13 mouse cellular contexts compared by ENCODE assay signal in genomic region chrX:18165121-18165520, GRCm38 (mm10). TPM values are rescaled to one million over a fixed set of nuclear protein-coding genes. Genes with fewer than 3 reads are reported as not detected.
DNase-seq lines count a peak whose midpoint lies in the region; ATAC-seq and TF ChIP-seq lines count a peak whose summit lies in the region.
"Had no signal": no experiment of that assay in that cellular context is flagged by ENCODE, and none has a peak within 500 bp of the region (broad histone marks: within the 10 kb centered on the region; RNA-seq: fewer than 3 reads in every experiment).

No protein-coding gene starts in this region.

- no peaks in the 10 kb centered on the region for H3K27me3 ChIP-seq in intestine, postnatal 0 days (replicated peaks; ENCODE audit: control insufficient read depth, insufficient read depth, low read length)
- H3K27me3 ChIP-seq in intestine, embryonic 16.5 days (replicated peaks; ENCODE audit: control insufficient read depth, insufficient read depth, low read length), result no peaks in the 10 kb centered on the region
- H3K27me3 ChIP-seq in embryonic facial prominence, embryonic 10.5 days (replicated peaks; ENCODE audit: low read depth, poor library complexity, severe bottlenecking), result no peaks in the 10 kb centered on the region
- no peaks in the 10 kb centered on the region for H3K27me3 ChIP-seq in hindbrain, embryonic 13.5 days
- no peaks in the 10 kb centered on the region for H3K27me3 ChIP-seq in midbrain, embryonic 13.5 days

- H3K4me2 ChIP-seq in intestine, postnatal 0 days (replicated peaks; ENCODE audit: low read depth), result peak overlapping the region; percentile 78; the same call in 1 of the 2 replicates
- no peak overlapping the region for H3K4me2 ChIP-seq in intestine, embryonic 16.5 days (ENCODE audit: low read depth, low read length)
- peak overlapping the region; percentile 26; the same call in 1 of the 2 replicates for H3K4me2 ChIP-seq in hindbrain, embryonic 13.5 days
- H3K4me2 ChIP-seq in midbrain, embryonic 13.5 days (replicated peaks), result no peak overlapping the region

- H3K4me1 ChIP-seq in intestine, postnatal 0 days (replicated peaks; ENCODE audit: control insufficient read depth, insufficient read depth, low read length), result no peaks in the 10 kb centered on the region
- no peaks in the 10 kb centered on the region for H3K4me1 ChIP-seq in intestine, embryonic 16.5 days (ENCODE audit: control insufficient read depth, insufficient read depth, low read length)
- H3K4me1 ChIP-seq in embryonic facial prominence, embryonic 10.5 days, result no peaks in the 10 kb centered on the region
- no peaks in the 10 kb centered on the region for H3K4me1 ChIP-seq in hindbrain, embryonic 13.5 days (replicated peaks)
- H3K4me1 ChIP-seq in midbrain, embryonic 13.5 days (replicated peaks), result no peaks in the 10 kb centered on the region

- no peak overlapping the region for H3K9ac ChIP-seq in intestine, postnatal 0 days (ENCODE audit: low read depth, low read length)
- H3K9ac ChIP-seq in intestine, embryonic 16.5 days (ENCODE audit: low read depth, low read length), result no peak overlapping the region
- H3K9ac ChIP-seq in hindbrain, embryonic 13.5 days, result no peak overlapping the region
- H3K9ac ChIP-seq in midbrain, embryonic 13.5 days (replicated peaks), result no peak overlapping the region

- ATAC-seq in intestine, postnatal 0 days, result no peak
- ATAC-seq in intestine, embryonic 16.5 days, result no peak
- no peak for ATAC-seq in hindbrain, embryonic 13.5 days (ENCODE audit: low FRiP score)
- no peak for ATAC-seq in midbrain, embryonic 13.5 days

- TF ChIP-seq CTCF in intestine, postnatal 0 days (IDR thresholded peaks at IDR 0.05; ENCODE audit: low read depth), result no peak

- H3K9me3 ChIP-seq in intestine, postnatal 0 days (ENCODE audit: control insufficient read depth), result no peaks in the 10 kb centered on the region
- H3K9me3 ChIP-seq in intestine, embryonic 16.5 days (ENCODE audit: control insufficient read depth, low read length), result no peaks in the 10 kb centered on the region
- H3K9me3 ChIP-seq in embryonic facial prominence, embryonic 10.5 days, result no peaks in the 10 kb centered on the region
- no peaks in the 10 kb centered on the region for H3K9me3 ChIP-seq in hindbrain, embryonic 13.5 days
- H3K9me3 ChIP-seq in midbrain, embryonic 13.5 days, result no peaks in the 10 kb centered on the region

- intact Hi-C loops in left cerebral cortex, postnatal 10 days (cut with DNase I), result loop anchor here (10.0 kb wide), 1 partner anchor 1270 kb away; no protein-coding TSS in a partner anchor

- no peak for DNase-seq in embryonic facial prominence, embryonic 10.5 days (ENCODE audit: low spot score)
- DNase-seq in left cerebral cortex, postnatal 10 days (ENCODE audit: extremely low spot score in 1 of 2, low spot score in 2 of 2), result no peak
- DNase-seq in heart, adult 11 months, result no peak
- DNase-seq: cerebellum, adult 2 months; right cerebral cortex, postnatal 4 days; thymus, postnatal 14 days had no signal

- H3K36me3 ChIP-seq in intestine, postnatal 0 days (ENCODE audit: control insufficient read depth, insufficient read depth), result no peaks in the 10 kb centered on the region
- no peaks in the 10 kb centered on the region for H3K36me3 ChIP-seq in intestine, embryonic 16.5 days (ENCODE audit: control insufficient read depth, insufficient read depth, low read length)
- peaks cover 4% of the 10 kb centered on the region; the same call in 1 of the 2 replicates for H3K36me3 ChIP-seq in embryonic facial prominence, embryonic 10.5 days (replicated peaks)
- no peaks in the 10 kb centered on the region for H3K36me3 ChIP-seq in hindbrain, embryonic 13.5 days
- no peaks in the 10 kb centered on the region for H3K36me3 ChIP-seq in midbrain, embryonic 13.5 days

- peak overlapping the region; percentile 77; the same call in 1 of the 2 replicates for H3K4me3 ChIP-seq in intestine, postnatal 0 days (ENCODE audit: low read depth, low read length)
- H3K4me3 ChIP-seq in intestine, embryonic 16.5 days (ENCODE audit: low read length), result no peak overlapping the region
- H3K4me3 ChIP-seq in embryonic facial prominence, embryonic 10.5 days, result peak overlapping the region; percentile 84
- H3K4me3 ChIP-seq in hindbrain, embryonic 13.5 days, result no peak overlapping the region
- H3K4me3 ChIP-seq in midbrain, embryonic 13.5 days (replicated peaks), result peak overlapping the region; percentile 78; the same call in 1 of the 2 replicates

- no peak overlapping the region for H3K27ac ChIP-seq in intestine, postnatal 0 days (ENCODE audit: low read depth, low read length)
- no peak overlapping the region for H3K27ac ChIP-seq in intestine, embryonic 16.5 days (ENCODE audit: low read length)
- no peak overlapping the region for H3K27ac ChIP-seq in embryonic facial prominence, embryonic 10.5 days (replicated peaks)
- no peak overlapping the region for H3K27ac ChIP-seq in hindbrain, embryonic 13.5 days
- H3K27ac ChIP-seq in midbrain, embryonic 13.5 days, result no peak overlapping the region

- WGBS in intestine, postnatal 0 days, result 49% methylated on average over 2 of the region's 2 CpGs
- 59% methylated on average over 2 of the region's 2 CpGs for WGBS in intestine, embryonic 16.5 days
- WGBS in embryonic facial prominence, embryonic 10.5 days, result 80% methylated on average over 2 of the region's 2 CpGs
- WGBS in hindbrain, embryonic 13.5 days, result 77% methylated on average over 2 of the region's 2 CpGs
- 81% methylated on average over 2 of the region's 2 CpGs for WGBS in midbrain, embryonic 13.5 days

RNA-seq across cellular contexts. Expression of gene Kdm6a, which starts 2.7 kb away (rescaled TPM):
- 9.5 and 10.6 TPM in 2 replicates for polyA plus RNA-seq in intestine, postnatal 0 days (2015; fragmentation: Nextera tagmentation; extraction: Ambion mirVana)
- 13.8 and 15.3 TPM in 2 replicates for polyA plus RNA-seq in intestine, embryonic 16.5 days (2015; fragmentation: Nextera tagmentation; extraction: Ambion mirVana)
- 31.8 and 33.6 TPM in 2 replicates for polyA plus RNA-seq in embryonic facial prominence, embryonic 10.5 days (2016; fragmentation: Nextera tagmentation; extraction: Ambion mirVana)
- polyA plus RNA-seq in hindbrain, embryonic 13.5 days (2015; fragmentation: Nextera tagmentation; extraction: Ambion mirVana), result 20.0 and 20.2 TPM in 2 replicates
- polyA plus RNA-seq in midbrain, embryonic 13.5 days (2015; fragmentation: Nextera tagmentation; extraction: Ambion mirVana), result 24.4 and 24.6 TPM in 2 replicates
- 10 to 100 TPM; 42.9 to 52.4 TPM for total RNA-seq in left cerebral cortex, postnatal 10 days (2021)

RNA-seq across cellular contexts. Expression of gene Dusp21, which starts 19.5 kb away (rescaled TPM):
- not detected in 2 replicates for polyA plus RNA-seq in intestine, postnatal 0 days (2015; fragmentation: Nextera tagmentation; extraction: Ambion mirVana)
- not detected in 2 replicates for polyA plus RNA-seq in intestine, embryonic 16.5 days (2015; fragmentation: Nextera tagmentation; extraction: Ambion mirVana)
- not detected in 2 replicates for polyA plus RNA-seq in embryonic facial prominence, embryonic 10.5 days (2016; fragmentation: Nextera tagmentation; extraction: Ambion mirVana)
- polyA plus RNA-seq in hindbrain, embryonic 13.5 days (2015; fragmentation: Nextera tagmentation; extraction: Ambion mirVana), result not detected in 2 replicates
- not detected in 2 replicates for polyA plus RNA-seq in midbrain, embryonic 13.5 days (2015; fragmentation: Nextera tagmentation; extraction: Ambion mirVana)
- total RNA-seq in left cerebral cortex, postnatal 10 days (2021), result not detected
- total RNA-seq: adrenal gland, adult 18-20 months; ES-E14; heart, postnatal 25 days had no signal
- polyA plus RNA-seq: cerebellum, adult 2 months had no signal

Comparison
In these comparisons a context has a peak if more than half of its experiments do, and no peak if none do; other contexts are left out.
1. H3K4me2 ChIP-seq: peak in intestine, postnatal 0 days (single experiment) and hindbrain, embryonic 13.5 days (single experiment); none in intestine, embryonic 16.5 days (single experiment) and midbrain, embryonic 13.5 days (single experiment).
2. H3K4me3 ChIP-seq: peak in intestine, postnatal 0 days (single experiment), embryonic facial prominence, embryonic 10.5 days (single experiment) and midbrain, embryonic 13.5 days (single experiment); none in intestine, embryonic 16.5 days (single experiment) and hindbrain, embryonic 13.5 days (single experiment).